Comparison of ENCODE assay signal across 8 mouse cellular contexts in genomic region chr12:27062511-27063264, GRCm38 (mm10).
DNase-seq lines count a peak whose midpoint lies in the region; TF ChIP-seq lines count a peak whose summit lies in the region.

No protein-coding gene starts in this region.

- no peaks in the 10 kb centered on the region for H3K36me3 ChIP-seq in E14TG2a.4 (ENCODE audit: insufficient read depth, low read length)
- H3K36me3 ChIP-seq in hindbrain, embryonic 10.5 days, result no peaks in the 10 kb centered on the region
- H3K36me3 ChIP-seq in midbrain, embryonic 10.5 days, result no peaks in the 10 kb centered on the region

- H3K4me3 ChIP-seq in E14TG2a.4 (replicated peaks; ENCODE audit: low read length), result peak overlapping the region; percentile 45; the same call in 1 of the 2 replicates
- peak overlapping the region; percentile 48 for H3K4me3 ChIP-seq in hindbrain, embryonic 10.5 days
- H3K4me3 ChIP-seq in midbrain, embryonic 10.5 days, result peak overlapping the region; percentile 55

- H3K27me3 ChIP-seq in E14TG2a.4 (ENCODE audit: insufficient read depth, low read length), result peaks cover 20% of the 10 kb centered on the region
- H3K27me3 ChIP-seq in hindbrain, embryonic 10.5 days (ENCODE audit: insufficient read depth, poor library complexity, severe bottlenecking), result no peaks in the 10 kb centered on the region
- H3K27me3 ChIP-seq in midbrain, embryonic 10.5 days (ENCODE audit: low read depth, poor library complexity, severe bottlenecking), result no peaks in the 10 kb centered on the region

- H3K9me3 ChIP-seq in E14TG2a.4 (ENCODE audit: low read length), result no peaks in the 10 kb centered on the region
- H3K9me3 ChIP-seq in hindbrain, embryonic 10.5 days, result no peaks in the 10 kb centered on the region
- H3K9me3 ChIP-seq in midbrain, embryonic 10.5 days (replicated peaks), result no peaks in the 10 kb centered on the region

- peak overlapping the region; percentile 93 for H3K27ac ChIP-seq in hindbrain, embryonic 10.5 days
- H3K27ac ChIP-seq in midbrain, embryonic 10.5 days (replicated peaks), result peak overlapping the region; percentile 96

- H3K4me1 ChIP-seq in E14TG2a.4 (replicated peaks; ENCODE audit: low read depth, low read length), result peaks cover 40% of the 10 kb centered on the region
- peaks cover 82% of the 10 kb centered on the region for H3K4me1 ChIP-seq in hindbrain, embryonic 10.5 days (replicated peaks)
- H3K4me1 ChIP-seq in midbrain, embryonic 10.5 days, result peaks cover 96% of the 10 kb centered on the region

- 31% methylated on average over 6 of the region's 6 CpGs for WGBS in hindbrain, embryonic 10.5 days
- 23% methylated on average over 6 of the region's 6 CpGs for WGBS in midbrain, embryonic 10.5 days

- peak; percentile 47 to 48 for DNase-seq in cerebellum, postnatal 10 days
- DNase-seq in cerebellum, adult 9-10 months, result no peak
- peak; percentile 54 for DNase-seq in hindbrain, embryonic 10.5 days (ENCODE audit: low spot score)
- DNase-seq in midbrain, embryonic 10.5 days (ENCODE audit: low spot score), result peak; percentile 65
- no peak for DNase-seq in B cell, adult 2 months
- DNase-seq in frontal cortex, postnatal 25 days (ENCODE audit: low spot score in 2 of 2), result no peak
- DNase-seq in thymus, postnatal 36 days, result no peak

- no peak for TF ChIP-seq CTCF in E14TG2a.4 (conservative IDR thresholded peaks at IDR 0.05; ENCODE audit: low read length)

Comparison
In these comparisons a context has a peak if more than half of its experiments do, and no peak if none do; other contexts are left out.
1. DNase-seq: peak in cerebellum, postnatal 10 days (2 of 2), hindbrain, embryonic 10.5 days (single experiment) and midbrain, embryonic 10.5 days (single experiment); none in cerebellum, adult 9-10 months (single experiment), B cell, adult 2 months (0 of 2), frontal cortex, postnatal 25 days (0 of 2) and thymus, postnatal 36 days (0 of 2).
2. Peak in every context shown above with its lines, with median percentiles within 50 percentile points of each other: H3K4me3 ChIP-seq.